Mouse (Mus musculus) cerebellum, adult 8-10 months (tissue): ENCODE data around the gene Osmr.

ENCODE experiments used
- DNase-seq: peaks from one replicate; pipeline ENCODE4 v3.0.0; 2022

Gene Osmr

DNA sequence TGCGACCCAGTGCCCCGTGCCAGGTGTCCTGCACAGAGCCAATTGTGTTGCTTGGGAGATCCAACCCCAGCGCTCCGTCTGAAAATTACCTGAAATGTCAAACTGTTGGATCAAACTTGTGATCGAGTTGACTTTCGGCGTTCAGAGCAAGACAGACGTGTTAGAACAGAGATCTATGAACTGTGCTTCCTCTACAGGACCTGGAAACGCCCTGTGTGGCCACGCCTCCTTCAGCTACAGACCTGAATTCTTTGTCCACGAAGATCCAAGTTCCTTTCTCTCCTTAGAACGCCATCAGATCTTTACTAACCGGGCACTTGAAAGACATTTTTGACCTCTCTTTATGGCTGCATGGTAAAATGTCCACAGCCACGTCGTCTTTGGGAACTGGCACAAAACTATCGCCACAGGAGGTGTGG is at the start of gene Osmr:
Gene Osmr, minus strand, starts transcription at position 369 of the 419 bp plus-strand sequence.
- DNase-seq = no peak

DNA sequence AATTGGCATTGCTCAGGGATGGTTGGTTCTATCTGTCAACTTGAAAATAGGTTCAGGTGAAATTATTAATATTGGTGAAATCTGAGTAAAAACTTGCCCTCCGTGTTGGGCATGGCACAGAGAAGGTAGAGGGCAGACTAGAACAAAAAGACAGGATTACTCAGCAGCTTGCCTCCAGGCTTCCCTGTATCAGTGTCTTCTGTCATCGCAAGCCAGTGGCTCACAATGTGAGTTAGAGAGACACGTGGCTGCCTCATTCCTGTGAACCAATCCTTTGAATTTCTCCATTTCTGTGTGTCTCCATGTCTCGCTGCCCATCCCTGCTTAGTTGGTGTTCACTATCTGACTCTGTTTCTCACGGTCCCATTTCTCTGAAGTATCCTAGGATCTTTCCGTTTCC is 44.6 kb upstream of the Osmr start:
- DNase-seq = no peak

DNA sequence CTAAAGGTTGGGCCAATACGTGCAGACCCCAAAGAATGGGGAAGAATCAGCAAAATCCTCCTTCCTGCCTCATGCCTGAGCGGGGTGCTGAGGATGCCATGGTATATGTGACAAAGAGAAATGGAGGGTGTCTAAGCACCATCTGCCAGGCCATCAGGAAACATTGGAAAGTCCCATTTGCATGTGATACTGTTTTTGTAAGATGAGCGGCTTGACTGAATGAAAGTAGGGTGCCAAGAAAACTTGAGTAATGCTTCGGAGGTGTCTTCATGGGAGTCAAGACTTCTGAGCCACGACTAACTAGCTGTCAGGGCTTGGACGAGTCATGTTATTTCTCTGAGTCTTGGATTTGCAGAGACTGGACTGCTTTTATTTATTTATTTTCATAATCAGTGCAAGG is 39.4 kb upstream of the Osmr start:
- DNase-seq = no peak

DNA sequence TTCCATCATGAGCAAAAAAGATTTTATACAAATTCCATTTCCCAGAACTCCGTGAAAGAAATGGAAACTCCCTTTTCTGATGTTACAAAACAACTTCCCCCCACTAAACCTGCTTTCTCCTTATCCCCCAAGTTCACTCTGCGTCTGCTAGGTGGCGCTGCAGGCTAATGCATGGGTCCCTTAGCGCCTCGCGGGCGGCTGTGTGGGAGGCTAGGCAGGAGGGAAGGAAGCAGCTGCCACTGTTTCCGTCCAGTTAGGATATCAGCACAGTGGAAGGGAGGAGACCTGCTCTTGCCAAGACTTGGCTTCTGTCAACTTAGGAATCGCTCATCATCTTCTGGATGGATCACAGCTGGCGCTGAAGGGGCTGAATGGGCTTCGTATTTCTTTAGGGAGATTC is 34.9 kb upstream of the Osmr start:
- DNase-seq = peak; percentile 75

DNA sequence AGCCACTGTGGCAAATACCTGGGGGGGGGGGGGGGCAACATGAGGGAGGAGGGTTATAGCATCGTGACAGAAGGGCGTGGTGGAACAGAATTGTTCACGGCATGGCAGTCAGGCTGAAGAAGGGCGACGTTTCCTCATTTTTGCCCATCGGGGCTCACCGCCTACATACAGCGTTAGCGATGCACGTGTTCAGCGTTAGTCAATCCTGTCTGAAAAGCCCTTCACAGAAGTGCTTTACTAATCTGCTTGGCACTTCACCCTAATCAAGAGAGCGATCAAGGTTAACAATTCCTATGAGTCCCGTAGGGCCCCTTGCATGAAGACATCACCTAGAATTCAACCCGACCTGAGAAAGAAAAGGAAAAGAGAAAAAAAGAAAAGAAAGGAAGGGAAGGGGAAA is 34.3 kb upstream of the Osmr start:
- no peak for DNase-seq

DNA sequence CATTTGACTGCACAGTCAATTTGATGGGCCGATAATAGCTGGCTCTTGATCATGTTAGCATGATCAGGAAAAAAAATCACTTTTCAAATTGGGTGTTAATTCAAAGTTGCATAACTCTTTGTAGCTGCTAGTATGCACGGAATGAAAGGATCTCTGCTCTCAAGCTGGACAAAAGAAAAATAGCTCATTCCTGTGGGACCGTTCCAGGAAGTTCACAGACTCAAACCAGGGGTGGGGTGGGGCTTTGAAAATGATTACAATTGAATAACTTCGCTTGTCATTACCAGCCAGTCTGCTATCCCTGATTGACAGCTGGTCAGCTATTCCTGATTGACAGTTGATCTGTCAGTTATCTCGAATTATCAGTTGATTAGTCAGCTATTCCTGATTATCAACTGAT is 33.8 kb upstream of the Osmr start:
- DNase-seq = no peak

DNA sequence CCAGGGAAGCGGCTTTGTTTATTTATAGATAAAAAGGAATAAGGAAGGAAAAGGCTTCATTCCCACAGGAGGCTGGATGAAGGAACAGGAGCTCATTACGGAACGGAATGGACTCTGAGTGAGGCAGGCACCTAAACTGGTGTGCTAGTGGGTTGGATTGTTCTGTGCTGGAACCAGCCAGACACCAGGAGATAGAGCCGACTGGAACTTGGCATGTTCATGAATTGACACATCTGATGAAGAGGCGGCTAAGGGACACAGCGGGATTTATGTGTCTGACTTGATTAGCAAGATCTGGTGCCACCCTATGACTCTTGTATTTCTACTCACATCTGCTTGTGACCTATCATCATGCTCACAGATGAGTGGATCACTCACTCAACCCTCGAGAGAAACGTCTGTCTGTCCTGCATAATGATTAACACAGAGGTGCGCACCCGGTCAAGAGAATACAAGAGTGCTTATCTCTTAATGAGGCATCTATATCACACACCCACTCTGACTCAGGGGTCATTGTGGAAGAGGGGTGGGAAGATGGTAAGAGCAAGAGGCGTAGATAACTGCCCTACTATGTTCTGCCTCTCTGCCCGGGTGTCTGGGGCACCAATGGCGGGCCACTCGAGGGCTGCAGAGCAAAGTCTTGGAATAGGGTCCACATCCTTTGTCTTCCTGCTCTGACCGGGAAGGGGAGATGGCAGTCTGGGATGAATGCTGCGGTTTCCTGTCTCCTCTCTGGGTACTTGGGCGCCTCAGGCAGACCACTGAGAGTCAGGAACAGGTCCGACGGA is 31.7 kb upstream of the Osmr start:
- DNase-seq = no peak

DNA sequence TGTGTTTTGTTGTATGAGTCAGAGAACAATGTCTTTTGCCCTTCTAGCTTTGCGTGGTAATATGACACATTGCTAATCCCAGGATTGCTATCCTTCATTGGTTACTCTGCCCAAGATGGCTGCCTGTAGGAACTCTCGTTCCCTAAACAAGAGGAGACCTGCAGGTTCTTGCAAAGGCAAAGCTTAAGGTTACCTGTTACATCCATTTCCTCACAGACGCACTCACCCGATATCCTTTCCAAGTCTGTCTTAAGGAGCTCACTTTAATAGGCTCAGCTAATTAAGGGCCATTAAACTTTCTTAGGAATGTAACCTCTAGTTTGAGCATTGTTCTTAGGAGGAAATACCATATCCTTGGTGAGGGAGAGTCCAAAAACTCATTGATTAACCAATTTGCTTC is 31.0 kb upstream of the Osmr start:
- DNase-seq = no peak

DNA sequence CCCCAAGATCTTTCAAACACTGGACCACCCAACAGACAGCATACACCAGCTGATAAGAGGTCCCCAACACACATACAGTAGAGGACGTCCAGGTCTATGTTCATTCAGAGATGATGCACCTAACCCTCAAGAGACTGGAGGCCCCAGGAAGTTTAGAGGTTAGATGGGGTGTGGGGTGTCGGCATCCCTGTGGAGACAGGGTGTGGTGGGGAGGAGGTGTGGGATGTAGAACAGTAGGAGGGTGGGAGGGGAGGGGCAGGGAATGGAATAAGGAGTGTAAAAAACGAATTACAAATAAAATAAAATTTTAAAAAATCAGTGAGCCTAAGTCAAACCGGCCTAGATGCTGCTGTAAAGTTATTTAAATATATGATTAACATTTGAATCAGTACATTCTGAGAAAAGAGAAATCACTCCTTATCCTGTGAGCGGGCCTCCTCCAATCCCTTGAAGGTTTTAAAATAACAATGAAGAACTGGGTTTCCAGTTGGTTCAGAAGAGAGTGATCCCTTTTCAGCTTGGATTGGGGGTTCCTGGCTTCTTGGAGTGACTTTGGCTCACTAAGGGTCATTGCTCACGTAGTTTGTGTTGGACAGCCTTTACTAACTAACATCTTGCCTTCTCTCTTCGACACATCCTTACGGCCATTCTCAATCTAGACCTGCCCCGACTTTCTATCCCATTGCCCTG is 28.7 kb upstream of the Osmr start:
- DNase-seq = no peak

DNA sequence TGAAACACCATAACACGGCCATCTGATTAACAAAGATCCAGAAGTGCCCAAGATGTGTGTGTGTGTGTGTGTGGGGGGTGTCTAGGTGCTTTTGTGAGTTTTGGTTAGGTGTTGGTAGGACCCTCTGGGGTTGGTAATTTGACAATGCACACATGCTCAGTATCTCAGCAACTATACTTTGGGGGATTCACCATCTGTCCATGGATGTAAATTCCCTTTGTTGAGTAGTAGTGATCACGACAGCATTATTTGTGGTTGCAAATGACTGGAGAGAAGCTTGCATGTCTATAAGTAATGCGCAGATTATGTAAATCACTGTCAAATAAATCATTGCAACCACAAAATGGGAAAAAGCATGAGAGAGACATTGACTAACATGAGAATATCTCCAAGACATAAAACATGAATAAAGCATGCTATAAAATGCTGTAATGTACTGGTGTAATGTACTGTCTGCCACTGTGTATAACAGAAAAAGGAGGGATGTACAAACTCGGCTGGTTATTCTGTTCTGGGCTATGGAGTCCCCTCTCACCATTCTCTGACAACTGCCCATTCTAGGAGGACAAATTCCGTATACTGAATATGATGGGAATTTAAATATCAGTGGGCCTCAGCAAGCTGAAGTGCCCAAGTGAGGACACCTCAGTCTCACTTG is 27.3 kb upstream of the Osmr start:
- no peak for DNase-seq

DNA sequence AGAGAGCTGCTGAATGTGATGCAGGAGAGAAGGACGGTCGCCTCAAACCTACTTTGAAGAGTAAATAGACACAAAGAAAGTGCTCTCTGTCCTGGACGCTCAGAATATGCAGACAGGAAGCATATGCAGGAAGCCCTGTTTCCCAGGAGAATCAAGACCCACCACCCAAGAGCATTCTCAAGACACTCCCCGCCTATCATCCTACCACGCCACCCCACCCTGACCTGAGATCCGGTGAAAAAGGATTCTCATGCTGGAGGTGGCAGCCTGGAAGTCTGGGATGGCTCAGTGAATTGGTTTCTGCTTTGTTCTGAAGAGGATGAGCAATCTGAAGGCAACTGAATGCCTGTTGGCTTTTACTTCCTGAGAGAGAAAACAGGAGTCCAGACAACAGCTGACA is 26.5 kb upstream of the Osmr start:
- DNase-seq = no peak

DNA sequence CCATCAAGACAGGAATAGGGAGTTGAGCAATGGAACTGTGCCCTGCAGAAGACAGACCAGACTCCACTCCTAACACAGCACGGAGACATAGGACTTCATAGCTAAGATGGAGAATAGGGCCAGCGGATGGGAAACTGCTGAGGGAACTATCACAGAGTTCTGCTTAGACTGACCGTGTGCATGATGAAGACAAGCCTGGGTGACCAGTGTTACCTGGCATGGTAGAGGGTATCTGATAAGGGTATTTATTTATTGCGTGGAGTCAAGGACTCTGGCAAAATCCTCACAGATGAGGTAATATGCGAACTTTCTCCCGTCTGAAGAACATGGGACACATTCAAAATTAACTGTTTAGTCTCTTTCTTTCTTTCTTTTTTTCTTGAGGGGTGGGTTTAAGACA is 9.5 kb upstream of the Osmr start:
- no peak for DNase-seq

DNA sequence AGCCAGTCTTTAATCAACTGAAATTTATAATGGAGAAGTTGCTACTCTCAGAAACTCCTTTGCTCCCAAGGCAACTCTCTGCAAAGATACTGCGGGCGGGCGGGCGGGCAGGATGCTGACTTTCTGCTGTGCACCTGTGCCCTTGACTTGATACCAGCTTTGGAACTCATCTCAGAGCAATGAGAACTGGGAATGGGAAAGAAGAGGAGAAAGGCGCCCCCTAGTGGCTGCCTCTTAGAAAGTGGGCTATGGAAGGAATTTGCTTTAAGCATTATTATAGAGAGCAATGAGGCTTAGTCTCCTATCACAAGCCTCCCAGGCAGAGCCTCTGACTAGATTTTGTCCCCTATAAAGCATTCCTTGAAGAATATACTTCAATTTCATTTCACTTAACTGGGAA is 9.0 kb upstream of the Osmr start:
- peak; percentile 36 for DNase-seq

DNA sequence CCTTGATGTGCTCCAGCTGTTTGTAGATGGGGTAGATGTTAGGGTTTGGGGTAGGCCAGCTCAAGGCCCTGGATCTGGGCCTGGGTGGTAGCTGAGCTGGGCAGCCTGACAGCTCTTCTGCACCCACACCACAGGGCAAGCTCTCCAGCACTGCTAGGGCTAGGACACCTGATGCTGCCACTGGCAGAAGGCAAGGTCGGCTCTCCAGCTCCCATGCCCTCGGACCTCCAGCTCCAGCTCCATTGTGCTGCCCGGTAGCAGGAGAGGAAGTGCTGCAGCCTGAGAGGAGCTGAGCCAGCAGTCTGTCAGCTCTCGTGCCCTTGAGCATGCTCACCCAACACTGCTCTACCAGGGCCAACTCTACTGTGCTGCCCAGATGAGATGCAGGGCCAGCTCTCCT is 8.3 kb upstream of the Osmr start:
- no peak for DNase-seq

DNA sequence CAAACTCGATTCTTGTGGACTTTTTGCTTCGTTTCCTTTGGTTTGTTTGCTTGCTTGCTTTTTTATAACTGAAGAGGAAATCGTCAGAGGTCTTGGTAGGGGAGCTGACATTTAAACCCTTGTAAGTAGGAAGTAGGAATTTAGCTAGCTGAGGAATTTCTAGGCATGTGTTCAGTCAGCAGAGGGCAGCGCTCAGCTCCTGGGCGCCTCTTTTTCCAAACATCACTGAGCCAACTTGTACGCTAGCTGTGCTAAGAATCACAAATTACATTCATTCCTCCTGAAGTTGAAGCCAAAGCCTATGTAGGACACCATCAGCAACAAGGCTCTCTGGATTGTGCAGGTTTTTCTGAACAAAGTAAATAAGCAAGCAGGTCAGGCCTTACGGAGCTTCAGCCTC is 7.4 kb upstream of the Osmr start:
- no peak for DNase-seq

DNA sequence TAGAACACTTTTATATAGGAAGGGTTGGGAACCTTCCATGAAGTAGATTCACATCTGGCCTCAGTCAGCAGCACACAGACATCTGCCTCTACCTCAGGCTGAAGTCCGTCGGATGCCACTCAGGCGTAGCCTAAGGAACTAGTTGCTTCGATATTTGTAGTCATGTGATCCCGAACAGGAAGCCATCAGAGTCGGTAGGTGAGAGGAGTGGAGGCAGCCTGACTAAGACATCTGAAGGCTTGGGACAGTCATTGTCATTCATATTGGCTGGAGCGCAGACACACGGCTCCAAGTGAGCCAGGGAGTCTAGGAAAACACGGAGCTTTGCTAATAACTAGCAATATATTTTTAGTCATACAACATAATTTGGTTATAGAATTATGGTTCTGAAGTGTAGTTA is 6.4 kb upstream of the Osmr start:
- DNase-seq = no peak

DNA sequence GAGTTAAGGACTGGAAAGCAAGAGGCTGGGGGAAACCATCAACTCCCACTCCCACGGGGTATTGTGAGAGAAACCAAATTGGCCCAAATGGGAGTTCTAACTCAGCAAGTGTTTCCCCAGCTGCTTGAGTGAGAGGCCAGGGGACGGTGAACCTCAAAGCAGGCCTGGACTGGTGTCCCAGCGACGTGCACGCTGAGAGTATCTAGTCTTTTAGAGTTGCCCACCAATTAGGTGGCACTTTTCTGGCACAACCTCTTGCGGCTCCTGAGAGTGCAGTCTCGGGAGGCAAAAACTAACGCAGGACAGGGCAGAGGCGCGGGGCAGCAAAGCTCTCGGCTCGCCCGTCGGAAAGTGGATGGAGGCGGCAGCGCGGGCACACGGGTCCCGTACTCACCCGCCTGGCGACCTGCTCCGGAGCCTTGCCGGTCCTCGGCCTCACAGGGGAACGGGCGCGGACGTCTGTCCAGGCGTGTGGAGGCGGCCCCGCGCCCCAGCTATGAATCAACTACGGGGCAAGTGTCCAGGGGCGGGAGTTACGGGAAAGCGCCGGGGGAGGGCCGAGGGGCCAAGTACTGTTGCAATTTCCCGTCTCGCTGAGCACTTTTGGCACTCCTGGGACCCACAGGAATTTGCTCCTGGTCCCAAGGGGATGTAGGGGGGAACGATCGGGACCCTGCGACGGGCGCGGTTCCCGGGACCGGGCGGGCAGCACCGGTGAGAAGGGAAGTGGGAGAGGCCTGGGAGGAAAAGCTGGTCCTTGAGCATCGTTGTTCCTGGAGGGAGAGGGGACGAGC is 765 bp downstream of the Osmr start:
- DNase-seq = no peak

DNA sequence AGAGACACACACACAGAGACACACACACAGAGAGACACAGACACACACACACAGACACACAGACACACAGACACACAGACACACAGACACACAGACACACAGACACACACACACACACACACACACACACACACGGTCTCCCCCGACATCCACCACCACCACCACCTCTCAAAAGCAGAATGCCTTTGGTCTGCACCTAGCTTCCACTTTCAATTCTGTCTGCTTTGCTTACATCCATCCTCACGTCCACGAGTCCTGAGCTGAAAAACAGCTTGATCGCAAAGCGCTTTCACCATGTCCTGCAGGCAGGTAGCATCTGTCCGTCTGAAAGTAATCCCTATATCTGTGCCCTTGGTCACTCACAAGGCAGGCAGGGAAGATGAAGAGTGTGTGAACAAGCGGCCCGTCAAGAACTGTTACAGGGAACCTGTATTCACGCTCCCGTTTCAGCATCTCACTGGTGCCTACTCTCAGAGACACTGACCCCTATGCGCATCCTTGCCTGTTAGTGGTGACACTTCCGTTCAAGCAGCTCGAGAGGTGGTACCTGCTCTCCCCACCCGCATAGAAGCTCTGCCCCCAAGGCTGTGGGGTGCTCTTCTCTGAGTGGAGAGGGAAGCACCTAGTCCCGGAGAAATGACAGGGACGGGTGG is 1.5 kb downstream of the Osmr start:
- DNase-seq = no peak

DNA sequence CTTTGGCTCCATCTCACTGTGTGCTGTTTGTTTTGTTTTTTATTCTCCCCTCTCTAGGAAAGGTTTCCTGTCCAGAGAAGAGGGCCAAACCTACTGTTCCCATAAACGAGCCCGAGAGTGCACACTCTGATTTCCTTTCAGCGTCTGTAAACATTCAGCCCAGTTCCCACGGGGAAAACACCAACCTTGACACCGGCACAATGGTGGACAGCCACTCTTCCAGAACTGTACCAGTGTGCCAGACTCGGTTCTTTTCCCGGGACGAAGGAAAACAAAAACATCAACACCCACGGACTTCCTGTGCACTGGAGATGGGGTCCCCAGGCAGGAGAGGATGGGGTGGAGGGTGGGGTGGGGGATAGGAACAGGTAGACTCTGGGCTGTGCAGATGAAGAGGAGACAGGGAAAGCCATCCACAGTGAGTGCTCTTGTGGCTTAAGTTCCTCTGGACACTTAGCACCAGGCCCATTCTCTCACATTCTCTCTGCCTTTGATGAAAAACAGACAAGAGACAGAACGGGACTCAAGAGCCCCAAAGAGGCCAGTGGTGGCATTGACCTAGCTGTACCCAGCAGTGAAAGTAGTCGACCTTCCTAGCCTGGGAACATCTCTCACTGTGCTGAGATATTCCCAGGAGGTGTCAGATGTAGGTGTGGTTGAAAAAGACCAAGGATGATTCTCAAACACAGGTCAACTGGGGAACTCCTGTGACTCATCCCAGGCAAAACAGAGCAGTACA is 3.0 kb downstream of the Osmr start:
- DNase-seq = no peak

DNA sequence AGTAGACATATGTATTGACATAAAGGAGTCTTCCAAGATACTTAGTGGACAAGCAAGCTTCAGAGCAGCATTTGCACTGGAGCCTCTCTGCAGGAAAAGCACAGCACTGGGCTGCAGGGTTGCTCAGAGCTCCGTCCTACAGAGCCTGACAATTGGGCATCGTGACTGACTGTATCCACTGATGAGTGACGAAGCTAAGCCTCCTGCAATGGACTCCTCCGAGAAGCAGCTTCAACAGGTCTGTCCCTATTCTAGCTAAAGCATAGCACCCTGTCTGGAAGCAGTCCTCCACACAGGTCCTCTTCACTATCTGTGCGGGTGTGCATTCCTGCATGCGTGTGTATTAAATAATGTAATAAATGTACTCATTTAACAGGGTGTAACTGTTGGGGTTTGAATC is 7.9 kb downstream of the Osmr start:
- no peak for DNase-seq

DNA sequence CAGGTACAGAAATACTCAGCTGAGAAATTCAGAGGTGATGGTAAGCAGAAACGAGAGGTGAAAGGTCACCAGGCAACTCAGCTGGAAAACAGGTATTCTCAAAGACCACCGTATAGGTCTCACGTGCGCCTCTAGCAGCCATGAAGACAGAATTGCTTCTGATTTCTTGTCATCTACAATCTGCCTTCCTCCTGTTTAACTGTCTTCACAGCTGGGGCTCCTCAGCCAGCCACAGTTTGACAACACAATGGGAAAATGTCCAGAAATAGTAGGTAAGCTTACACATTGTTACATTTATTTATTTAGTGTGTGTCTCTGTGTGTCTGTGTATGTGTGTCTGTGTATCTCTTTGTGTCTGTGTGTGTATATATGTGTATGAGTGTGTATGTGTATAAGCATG is 12.6 kb downstream of the Osmr start:
- DNase-seq = no peak

DNA sequence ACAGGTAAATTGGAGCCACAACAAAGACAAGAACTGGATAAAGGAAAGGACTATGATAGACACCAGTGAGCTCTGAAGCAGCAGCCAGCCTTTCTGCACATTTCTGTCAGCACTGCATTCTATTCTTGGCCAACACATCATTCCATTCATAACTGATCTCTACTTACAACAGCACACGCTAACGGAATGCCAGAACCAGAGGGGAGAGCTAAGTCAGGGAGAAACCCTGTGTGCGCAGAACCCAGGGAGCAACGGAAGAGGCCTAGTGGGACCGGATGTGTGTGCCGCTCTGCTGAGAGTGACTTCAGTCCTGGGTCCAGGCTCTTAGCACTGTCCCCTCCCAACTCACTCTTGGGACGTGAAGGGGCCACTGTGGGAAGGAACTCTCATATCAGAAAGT is 13.2 kb downstream of the Osmr start:
- no peak for DNase-seq
